Mouse (Mus musculus): ENCODE data around the gene Tcf7l2. TPM values are rescaled to one million over a fixed set of nuclear protein-coding genes. Genes with fewer than 3 reads are reported as not detected.

The Tcf7l2 gene
- polyA plus RNA-seq, 1 experiment from 2014 or later = 53.4 TPM

- ATAC-seq (replicated peaks; ENCODE audit: low FRiP score, low read depth) = peak; percentile 50; the same call in 1 of the 2 replicates
- H3K9me3 ChIP-seq (replicated peaks; ENCODE audit: low read length) = no peaks in the 10 kb centered on the region
- peaks cover 18% of the 10 kb centered on the region; the same call in 1 of the 2 replicates for H3K4me1 ChIP-seq (replicated peaks; ENCODE audit: insufficient read depth, low read length)
- 46% methylated on average over 3 of the region's 3 CpGs for WGBS
- H3K4me3 ChIP-seq (replicated peaks; ENCODE audit: low read depth, low read length) = no peak overlapping the region
- no peak overlapping the region for H3K4me2 ChIP-seq (ENCODE audit: low read length)
- H3K9ac ChIP-seq (ENCODE audit: low read depth, low read length) = no peak overlapping the region
- no peaks in the 10 kb centered on the region for H3K36me3 ChIP-seq (ENCODE audit: insufficient read depth, low read length)
- no peak for DNase-seq (ENCODE audit: low spot score)
- H3K27ac ChIP-seq = no peak overlapping the region
- no peaks in the 10 kb centered on the region for H3K27me3 ChIP-seq (ENCODE audit: insufficient read depth, low read length)
- no peak for TF ChIP-seq CTCF (IDR thresholded peaks at IDR 0.05; ENCODE audit: low read depth)
Observed at GRCm38 (mm10) chr19:55797834-55798233, 56.2 kb downstream of the Tcf7l2 start.

- peaks cover 16% of the 10 kb centered on the region; the same call in 1 of the 2 replicates for H3K4me1 ChIP-seq (replicated peaks; ENCODE audit: insufficient read depth, low read length)
- no peak for DNase-seq (ENCODE audit: low spot score)
- H3K27me3 ChIP-seq (ENCODE audit: insufficient read depth, low read length) = no peaks in the 10 kb centered on the region
Observed at GRCm38 (mm10) chr19:55799411-55799810, 57.8 kb downstream of the Tcf7l2 start.

GRCm38 (mm10) chr19:55800059-55800458 is 58.4 kb downstream of the Tcf7l2 start:
- no peak for TF ChIP-seq CTCF (IDR thresholded peaks at IDR 0.05; ENCODE audit: low read depth)
- H3K27me3 ChIP-seq (ENCODE audit: insufficient read depth, low read length) = no peaks in the 10 kb centered on the region
- H3K9me3 ChIP-seq (replicated peaks; ENCODE audit: low read length) = no peaks in the 10 kb centered on the region
- H3K4me2 ChIP-seq (ENCODE audit: low read length) = no peak overlapping the region
- no peak for ATAC-seq (replicated peaks; ENCODE audit: low FRiP score, low read depth)
- no peak overlapping the region for H3K9ac ChIP-seq (ENCODE audit: low read depth, low read length)
- no peak for DNase-seq (ENCODE audit: low spot score)
- 95% methylated on average over 4 of the region's 4 CpGs for WGBS
- 0 out of 2 replicates have a peak, but pooled peaks cover 10% of the 10 kb centered on the region for H3K4me1 ChIP-seq (replicated peaks; ENCODE audit: insufficient read depth, low read length)
- H3K27ac ChIP-seq = no peak overlapping the region
- no peaks in the 10 kb centered on the region for H3K36me3 ChIP-seq (ENCODE audit: insufficient read depth, low read length)
- H3K4me3 ChIP-seq (replicated peaks; ENCODE audit: low read depth, low read length) = no peak overlapping the region

More at GRCm38 (mm10) chr19:55799411-55799810, 57.8 kb downstream of the Tcf7l2 start:
- H3K27ac ChIP-seq = no peak overlapping the region
- H3K4me2 ChIP-seq (ENCODE audit: low read length) = no peak overlapping the region
- no peak overlapping the region for H3K9ac ChIP-seq (ENCODE audit: low read depth, low read length)
- no peak overlapping the region for H3K4me3 ChIP-seq (replicated peaks; ENCODE audit: low read depth, low read length)
- H3K9me3 ChIP-seq (replicated peaks; ENCODE audit: low read length) = no peaks in the 10 kb centered on the region
- no peak for TF ChIP-seq CTCF (IDR thresholded peaks at IDR 0.05; ENCODE audit: low read depth)
- no peaks in the 10 kb centered on the region for H3K36me3 ChIP-seq (ENCODE audit: insufficient read depth, low read length)
- ATAC-seq (replicated peaks; ENCODE audit: low FRiP score, low read depth) = no peak

GRCm38 (mm10) chr19:55803121-55803520 is 61.5 kb downstream of the Tcf7l2 start:
- Histone ChIP-seq H3K4me3 (replicated peaks; ENCODE audit: low read depth, low read length) (no peak overlapping the region), H3K9me3 (replicated peaks; ENCODE audit: low read length) (no peaks in the 10 kb centered on the region), H3K9ac (ENCODE audit: low read depth, low read length) (no peak overlapping the region), H3K27me3 (ENCODE audit: insufficient read depth, low read length) (no peaks in the 10 kb centered on the region), H3K27ac (no peak overlapping the region), H3K4me1 (replicated peaks; ENCODE audit: insufficient read depth, low read length) (peaks cover 26% of the 10 kb centered on the region), H3K4me2 (ENCODE audit: low read length) (no peak overlapping the region), H3K36me3 (ENCODE audit: insufficient read depth, low read length) (no peaks in the 10 kb centered on the region)
- ATAC-seq (replicated peaks; ENCODE audit: low FRiP score, low read depth) (no peak), DNase-seq (ENCODE audit: low spot score) (no peak)
- 50% methylated on average over 1 of the region's 1 CpGs for WGBS
- TF ChIP-seq CTCF (IDR thresholded peaks at IDR 0.05; ENCODE audit: low read depth) = no peak

- Histone ChIP-seq H3K4me1 (replicated peaks; ENCODE audit: insufficient read depth, low read length) (peaks cover 21% of the 10 kb centered on the region), H3K36me3 (ENCODE audit: insufficient read depth, low read length) (no peaks in the 10 kb centered on the region), H3K27me3 (ENCODE audit: insufficient read depth, low read length) (no peaks in the 10 kb centered on the region), H3K9ac (ENCODE audit: low read depth, low read length) (no peak overlapping the region), H3K4me2 (ENCODE audit: low read length) (no peak overlapping the region), H3K4me3 (replicated peaks; ENCODE audit: low read depth, low read length) (no peak overlapping the region), H3K9me3 (replicated peaks; ENCODE audit: low read length) (no peaks in the 10 kb centered on the region), H3K27ac (no peak overlapping the region)
- DNase-seq (ENCODE audit: low spot score) (no peak), ATAC-seq (replicated peaks; ENCODE audit: low FRiP score, low read depth) (no peak)
- 81% methylated on average over 12 of the region's 12 CpGs for WGBS
- no peak for TF ChIP-seq CTCF (IDR thresholded peaks at IDR 0.05; ENCODE audit: low read depth)
Observed at GRCm38 (mm10) chr19:55803797-55804196, 62.2 kb downstream of the Tcf7l2 start.

GRCm38 (mm10) chr19:55804795-55805194 is 63.2 kb downstream of the Tcf7l2 start:
- DNase-seq (ENCODE audit: low spot score) = no peak

More at GRCm38 (mm10) chr19:55804795-55805194, 63.2 kb downstream of the Tcf7l2 start:
- no peak overlapping the region for H3K9ac ChIP-seq (ENCODE audit: low read depth, low read length)
- H3K4me1 ChIP-seq (replicated peaks; ENCODE audit: insufficient read depth, low read length) = peaks cover 21% of the 10 kb centered on the region
- H3K36me3 ChIP-seq (ENCODE audit: insufficient read depth, low read length) = no peaks in the 10 kb centered on the region
- no peak for ATAC-seq (replicated peaks; ENCODE audit: low FRiP score, low read depth)
- no peak overlapping the region for H3K4me3 ChIP-seq (replicated peaks; ENCODE audit: low read depth, low read length)
- no peak for TF ChIP-seq CTCF (IDR thresholded peaks at IDR 0.05; ENCODE audit: low read depth)
- H3K27me3 ChIP-seq (ENCODE audit: insufficient read depth, low read length) = no peaks in the 10 kb centered on the region
- 78% methylated on average over 7 of the region's 7 CpGs for WGBS
- H3K9me3 ChIP-seq (replicated peaks; ENCODE audit: low read length) = no peaks in the 10 kb centered on the region
- no peak overlapping the region for H3K27ac ChIP-seq
- no peak overlapping the region for H3K4me2 ChIP-seq (ENCODE audit: low read length)

Measured in kidney, postnatal 0 days (tissue).